Mouse (Mus musculus) heart, adult 2 months (tissue): ENCODE data around the gene Nr1h4. TPM values are rescaled to one million over a fixed set of nuclear protein-coding genes. Genes with fewer than 3 reads are reported as not detected.

Source experiments
- DNase-seq, 2 experiments: peaks; one replicate each; pipeline ENCODE4 v3.0.0; 2021
- H3K27ac ChIP-seq: fragments of 200-600 bp; 2 replicates; pipeline ENCODE4 v1.8.1; 2022
- H3K27me3 ChIP-seq: fragments of 200-500 bp; 2 replicates; pipeline ENCODE4 v1.6.1; 2012; ENCODE audit warnings: mild to moderate bottlenecking, low read length, inconsistent platforms, mixed read lengths; ENCODE audit not compliant: control insufficient read depth, insufficient read depth
- H3K36me3 ChIP-seq: fragments of 200-500 bp; 2 replicates; pipeline ENCODE4 v1.6.1; 2012; ENCODE audit warnings: low read length, inconsistent platforms; ENCODE audit not compliant: control insufficient read depth, insufficient read depth
- H3K4me1 ChIP-seq: fragments of 200-500 bp; 2 replicates; pipeline ENCODE4 v1.6.1; 2011; ENCODE audit warnings: low read length; ENCODE audit not compliant: control insufficient read depth, insufficient read depth
- H3K4me3 ChIP-seq: fragments of 200-600 bp; 2 replicates; pipeline ENCODE4 v1.8.1; 2022
- H3K79me2 ChIP-seq: fragments of 200-500 bp; replicated peaks from 2 replicates; pipeline ENCODE4 v1.6.1; 2012; ENCODE audit warnings: mild to moderate bottlenecking, inconsistent platforms, low read length, moderate library complexity, mixed read lengths; ENCODE audit not compliant: control insufficient read depth, insufficient read depth
- H3K9ac ChIP-seq: fragments of 200-500 bp; 2 replicates; pipeline ENCODE4 v1.6.1; 2012; ENCODE audit warnings: low read depth, mild to moderate bottlenecking, control low read depth, inconsistent platforms, low read length, mixed read lengths
- CTCF ChIP-seq: fragments of 200-600 bp; IDR thresholded peaks from 2 replicates; pipeline ENCODE4 v1.8.1; 2022; ENCODE audit warnings: antibody characterized with exemption, mild to moderate bottlenecking, moderate library complexity
- EP300 ChIP-seq: fragments of 200-500 bp; IDR thresholded peaks from 2 replicates; pipeline ENCODE4 v1.6.1; 2011; ENCODE audit warnings: low read depth, low read length, control low read depth; ENCODE audit not compliant: insufficient read depth
- POLR2A ChIP-seq: fragments of 200-500 bp; IDR thresholded peaks from 2 replicates; pipeline ENCODE4 v1.6.1; 2011; ENCODE audit warnings: mild to moderate bottlenecking, low read depth, low read length, control low read depth; ENCODE audit not compliant: insufficient read depth
- WGBS: fragments of 180-500 bp; shearing (Covaris S2); methylation state at CpG from one replicate; pipeline ENCODE4 v1.1.7; 2018; 5-methylcytosine and 5-hydroxymethylcytosine counted together
- intact Hi-C: fragments of 180-260 bp; cut with DNase I; formaldehyde crosslinking; loops from one replicate; pipeline ENCODE4 v1.15.1; 2025
- polyA plus RNA-seq: library from polyadenylated mRNA; depleted of rRNA; stranded (reverse); fragments of >200 nt; gene quantifications from 2 replicates; pipeline ENCODE4 v1.2.3, GENCODE M21; 2012
- total RNA-seq, 2 experiments: library from RNA; stranded (reverse); gene quantifications; 2 replicates each; pipeline ENCODE4 v1.2.3; 2021

Nr1h4 gene
- total and polyA plus RNA-seq, 3 experiments = 0.20 to 0.48 (median 0.23) TPM

- Histone ChIP-seq H3K27ac (no peak overlapping the region), H3K79me2 (no peaks in the 10 kb centered on the region), H3K27me3 (no peaks in the 10 kb centered on the region), H3K9ac (no peak overlapping the region), H3K4me1 (no peaks in the 10 kb centered on the region), H3K4me3 (no peak overlapping the region), H3K36me3 (no peaks in the 10 kb centered on the region)
- 92% methylated on average over 9 of the region's 9 CpGs for WGBS
- intact Hi-C loops = no loop called here
- DNase-seq = no peak
- TF ChIP-seq CTCF (no peak), POLR2A (no peak)
These were observed 110.1 kb downstream of the Nr1h4 start for GRCm38 (mm10) chr10:89423164-89423778.

GRCm38 (mm10) chr10:89422504-89423158 lies 110.8 kb downstream of the Nr1h4 start:
- intact Hi-C loops = no loop called here
- no peaks in the 10 kb centered on the region for H3K79me2 ChIP-seq
- H3K9ac ChIP-seq = no peak overlapping the region
- no peak overlapping the region for H3K27ac ChIP-seq
- H3K4me3 ChIP-seq = no peak overlapping the region
- no peak for DNase-seq
- no peaks in the 10 kb centered on the region for H3K27me3 ChIP-seq
- H3K36me3 ChIP-seq = no peaks in the 10 kb centered on the region
- no peaks in the 10 kb centered on the region for H3K4me1 ChIP-seq
- 88% methylated on average over 8 of the region's 8 CpGs for WGBS
- TF ChIP-seq POLR2A (no peak), EP300 (no peak)

GRCm38 (mm10) chr10:89417966-89418365 lies 115.4 kb downstream of the Nr1h4 start:
- no peaks in the 10 kb centered on the region for H3K79me2 ChIP-seq
- DNase-seq = no peak
- TF ChIP-seq EP300 = no peak
- no peak for TF ChIP-seq CTCF
- TF ChIP-seq POLR2A = no peak
- no peaks in the 10 kb centered on the region for H3K4me1 ChIP-seq
- intact Hi-C loops = no loop called here
- no peak overlapping the region for H3K4me3 ChIP-seq
- no peak overlapping the region for H3K27ac ChIP-seq
- WGBS = 97% methylated on average over 2 of the region's 2 CpGs
- H3K36me3 ChIP-seq = no peaks in the 10 kb centered on the region
- no peak overlapping the region for H3K9ac ChIP-seq
- H3K27me3 ChIP-seq = no peaks in the 10 kb centered on the region

- no peak overlapping the region for H3K27ac ChIP-seq
- no peak overlapping the region for H3K4me3 ChIP-seq
- TF ChIP-seq EP300 (no peak), CTCF (no peak), POLR2A (no peak)
- no peaks in the 10 kb centered on the region for H3K27me3 ChIP-seq
- no peak overlapping the region for H3K9ac ChIP-seq
- 87% methylated on average over 3 of the region's 3 CpGs for WGBS
- no peaks in the 10 kb centered on the region for H3K4me1 ChIP-seq
- no peaks in the 10 kb centered on the region for H3K79me2 ChIP-seq
- DNase-seq = no peak
- H3K36me3 ChIP-seq = no peaks in the 10 kb centered on the region
- intact Hi-C loops = no loop called here
These were observed 117.9 kb downstream of the Nr1h4 start for GRCm38 (mm10) chr10:89415478-89415877.

DNA sequence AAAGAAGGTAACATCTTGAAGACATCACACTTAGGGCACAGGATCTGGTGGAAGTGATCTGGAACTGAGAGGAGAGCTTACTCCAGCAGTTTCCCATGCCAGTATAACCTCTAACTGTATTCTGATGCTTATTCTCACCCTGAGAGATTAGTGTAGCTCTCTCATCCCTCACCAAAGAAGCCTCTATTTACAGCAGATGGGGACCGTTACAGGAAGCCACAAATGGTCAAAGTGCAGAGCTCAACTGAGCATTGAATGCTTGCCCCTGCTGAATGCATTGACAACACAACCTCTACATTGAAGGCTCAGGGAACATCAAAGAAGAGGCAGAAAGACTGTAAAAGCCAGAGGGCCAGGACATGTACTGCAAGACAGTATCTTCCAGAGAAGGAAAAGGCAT lies 125.8 kb downstream of the Nr1h4 start:
- Histone ChIP-seq H3K27ac (no peak overlapping the region), H3K79me2 (no peaks in the 10 kb centered on the region), H3K36me3 (no peaks in the 10 kb centered on the region), H3K9ac (no peak overlapping the region), H3K27me3 (no peaks in the 10 kb centered on the region), H3K4me1 (no peaks in the 10 kb centered on the region), H3K4me3 (no peak overlapping the region)
- TF ChIP-seq EP300 = no peak
- TF ChIP-seq CTCF = no peak
- no peak for TF ChIP-seq POLR2A
- intact Hi-C loops = no loop called here
- WGBS = 69% methylated on average over 1 of the region's 1 CpGs
- DNase-seq = no peak

DNA sequence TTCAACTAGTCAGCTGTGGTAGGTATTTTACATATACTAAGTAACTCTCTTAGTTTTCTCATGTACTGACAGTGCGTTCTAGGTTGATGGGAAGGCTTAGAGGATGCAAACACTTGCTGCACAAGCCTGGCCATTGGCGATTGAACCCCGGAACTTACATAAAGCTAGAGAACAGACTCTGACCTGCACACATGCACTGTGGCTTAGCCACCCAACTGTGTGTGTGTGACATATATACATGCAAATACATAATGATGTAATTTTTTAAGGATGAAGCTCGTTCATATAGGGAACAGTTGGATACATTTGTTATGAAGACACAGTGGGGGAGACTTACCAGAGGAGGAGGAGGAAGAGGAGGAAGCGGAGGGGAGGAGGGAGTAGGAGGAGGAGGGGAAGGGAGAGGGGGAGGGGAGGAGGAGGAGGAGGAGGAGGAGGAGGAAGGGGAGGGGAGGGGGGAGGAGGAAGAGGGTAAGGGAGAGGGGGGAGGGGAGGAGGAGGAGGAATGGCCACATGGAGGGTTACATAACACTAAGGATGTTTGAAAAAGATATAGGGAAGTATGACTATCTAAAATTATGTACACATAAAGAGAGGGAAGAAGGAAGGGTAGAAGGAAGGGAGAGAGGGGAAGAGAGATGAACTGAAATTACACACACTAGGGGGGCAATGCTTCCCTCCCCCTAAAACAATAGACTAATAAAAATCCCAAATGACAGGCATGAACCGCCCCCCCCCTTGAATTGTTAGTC lies 126.5 kb downstream of the Nr1h4 start:
- H3K36me3 ChIP-seq = no peaks in the 10 kb centered on the region
- H3K79me2 ChIP-seq = no peaks in the 10 kb centered on the region
- no peak for DNase-seq
- intact Hi-C loops = no loop called here
- no peak for TF ChIP-seq EP300
- TF ChIP-seq POLR2A = no peak
- no peak for TF ChIP-seq CTCF
- no peaks in the 10 kb centered on the region for H3K27me3 ChIP-seq
- WGBS = 76% methylated on average over 5 of the region's 6 CpGs
- no peak overlapping the region for H3K9ac ChIP-seq
- H3K4me1 ChIP-seq = no peaks in the 10 kb centered on the region
- no peak overlapping the region for H3K4me3 ChIP-seq
- no peak overlapping the region for H3K27ac ChIP-seq
